Mouse (Mus musculus) urinary bladder, postnatal 36 days (tissue): ENCODE results near the gene Stfa2l1.
"Not testable (repeated sequence)": the region's sequence is repeated elsewhere in the genome, so short reads cannot be mapped to it uniquely, and the experiment has no call there.

ENCODE experiments used
- DNase-seq, 2 experiments: peaks; one replicate each; pipeline ENCODE4 v3.0.0; 2022; ENCODE audit warnings: low spot score in 2 of 2, mixed read lengths in 1 of 2

The Stfa2l1 gene

GRCm38 (mm10) chr16:36156402-36156975, at the start of gene Stfa2l1:
Gene Stfa2l1 (plus strand): TSS chr16:36156811.
- DNase-seq, result no peak

- not testable (repeated sequence) for DNase-seq
Measured at GRCm38 (mm10) chr16:36111486-36111885, 45.1 kb upstream of the Stfa2l1 start.

GRCm38 (mm10) chr16:36115751-36116150, 40.9 kb upstream of the Stfa2l1 start:
- DNase-seq, result not testable (repeated sequence)

GRCm38 (mm10) chr16:36128092-36128491, 28.5 kb upstream of the Stfa2l1 start:
- DNase-seq, result no peak

GRCm38 (mm10) chr16:36131141-36131540, 25.5 kb upstream of the Stfa2l1 start, which contains the start of gene Csta1:
Gene Csta1 (minus strand): TSS chr16:36131241.
- DNase-seq, result no peak

- DNase-seq, result no peak
Measured at GRCm38 (mm10) chr16:36138201-36138600, 18.4 kb upstream of the Stfa2l1 start.

- DNase-seq, result not testable (repeated sequence)
Measured at GRCm38 (mm10) chr16:36167841-36168240, 11.2 kb downstream of the Stfa2l1 start.

- DNase-seq, result no peak
Measured at GRCm38 (mm10) chr16:36176108-36176507, 19.5 kb downstream of the Stfa2l1 start.

- no peak for DNase-seq
Measured at GRCm38 (mm10) chr16:36179910-36180309, 23.3 kb downstream of the Stfa2l1 start.

GRCm38 (mm10) chr16:36183912-36184311, 27.3 kb downstream of the Stfa2l1 start, which contains the start of gene Gm5483:
Gene Gm5483 (plus strand): TSS chr16:36184212.
- DNase-seq, result not testable (repeated sequence)

GRCm38 (mm10) chr16:36199226-36199625, 42.6 kb downstream of the Stfa2l1 start:
- DNase-seq, result no peak

GRCm38 (mm10) chr16:36203846-36204245, 47.2 kb downstream of the Stfa2l1 start:
- DNase-seq, result no peak

GRCm38 (mm10) chr16:36205684-36206083, 49.1 kb downstream of the Stfa2l1 start:
- not testable (repeated sequence) for DNase-seq

GRCm38 (mm10) chr16:36209967-36210453, 53.4 kb downstream of the Stfa2l1 start, which contains the start of gene Gm5416:
Gene Gm5416 (plus strand): TSS chr16:36210403.
- no peak for DNase-seq
